Mouse (Mus musculus) ovary, postnatal 10 days (tissue): ENCODE measurements around the gene Fchsd2.

ENCODE experiments used
- DNase-seq: peaks from one replicate; pipeline ENCODE4 v3.0.0; 2022; ENCODE audit warnings: low spot score

Gene Fchsd2

DNA sequence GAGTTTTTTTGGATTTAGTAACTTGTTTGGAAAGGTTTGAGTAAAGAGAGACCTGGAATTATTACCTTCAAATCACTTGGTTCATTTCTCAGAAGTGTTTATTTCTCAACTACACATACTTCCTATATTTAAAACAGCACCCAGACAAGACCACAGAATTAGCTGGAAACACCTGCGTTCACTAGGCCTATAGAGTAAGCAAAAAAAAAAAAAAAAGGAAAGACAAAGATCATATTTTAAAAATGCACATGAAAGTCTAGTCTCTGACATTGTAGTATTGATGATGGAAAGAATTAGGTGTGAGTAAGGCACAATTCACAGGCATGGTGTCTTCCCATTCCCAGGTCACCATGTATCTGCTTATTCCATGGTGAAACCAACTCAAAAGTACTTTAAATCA, 118.2 kb downstream of the Fchsd2 start:
- DNase-seq, result no peak

- no peak for DNase-seq
Measured at GRCm38 (mm10) chr7:101213515-101214263, 121.0 kb downstream of the Fchsd2 start.

- DNase-seq, result no peak
Measured at GRCm38 (mm10) chr7:101216724-101217123, 124.1 kb downstream of the Fchsd2 start.

DNA sequence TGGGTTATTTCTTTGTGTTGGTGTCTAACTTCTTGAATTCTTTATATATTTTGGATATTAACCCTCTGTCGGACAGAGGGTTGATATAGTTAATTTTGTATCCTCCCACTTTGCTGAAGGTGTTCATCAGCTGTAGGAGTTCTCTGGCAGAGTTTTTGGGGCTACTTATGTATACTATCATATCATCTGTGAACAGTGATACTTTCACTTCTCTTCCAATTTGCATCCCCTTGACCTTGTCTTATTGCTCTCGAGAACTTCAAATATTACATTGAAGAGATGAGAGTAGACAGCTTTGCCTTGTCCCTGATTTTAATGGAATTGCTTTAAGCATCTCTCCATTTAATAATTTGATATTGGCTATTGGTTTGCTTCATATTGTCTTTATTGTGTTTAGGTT, 130.8 kb downstream of the Fchsd2 start:
- no peak for DNase-seq

- no peak for DNase-seq
Measured at GRCm38 (mm10) chr7:101229336-101229735, 136.7 kb downstream of the Fchsd2 start.

- DNase-seq, result no peak
Measured at GRCm38 (mm10) chr7:101231458-101231857, 138.8 kb downstream of the Fchsd2 start.

GRCm38 (mm10) chr7:101232716-101233115, 140.1 kb downstream of the Fchsd2 start:
- DNase-seq, result no peak

DNA sequence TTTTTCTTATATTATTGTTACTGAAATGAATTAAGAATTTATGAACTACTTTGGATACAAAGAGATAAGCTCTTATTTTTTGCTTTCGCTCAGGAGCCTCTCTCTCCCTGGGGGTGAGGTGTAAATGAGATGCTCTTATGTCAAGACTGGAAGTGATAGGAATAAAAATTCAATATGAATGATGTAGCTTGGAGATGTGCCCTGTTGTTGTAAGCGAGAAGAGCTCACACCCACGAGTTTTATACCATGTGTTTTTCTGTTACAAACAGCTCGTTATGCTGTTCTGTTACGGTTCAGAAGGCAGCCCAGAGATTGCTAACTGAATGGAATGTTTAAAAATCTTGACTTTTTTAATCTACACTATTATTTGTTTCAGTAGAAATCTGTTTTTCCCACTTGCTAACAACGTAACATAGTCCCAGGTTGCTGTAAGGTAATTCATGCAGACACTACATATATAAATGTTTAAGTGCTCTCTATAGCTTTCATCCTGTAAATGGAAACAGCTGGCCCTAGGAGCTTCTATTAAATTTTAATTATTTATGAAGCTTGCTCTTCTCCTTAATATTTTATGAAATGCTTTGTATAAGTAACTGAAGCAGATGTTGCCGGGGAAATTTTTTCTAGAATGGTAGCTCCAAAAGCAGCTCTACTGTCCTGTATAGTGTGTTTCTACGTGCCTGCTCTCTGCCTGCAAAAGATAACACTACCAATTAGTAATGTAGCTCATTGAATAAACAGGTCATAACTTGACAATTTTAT, 144.2 kb downstream of the Fchsd2 start:
- no peak for DNase-seq

GRCm38 (mm10) chr7:101248760-101249159, 156.1 kb downstream of the Fchsd2 start:
- DNase-seq, result no peak

DNA sequence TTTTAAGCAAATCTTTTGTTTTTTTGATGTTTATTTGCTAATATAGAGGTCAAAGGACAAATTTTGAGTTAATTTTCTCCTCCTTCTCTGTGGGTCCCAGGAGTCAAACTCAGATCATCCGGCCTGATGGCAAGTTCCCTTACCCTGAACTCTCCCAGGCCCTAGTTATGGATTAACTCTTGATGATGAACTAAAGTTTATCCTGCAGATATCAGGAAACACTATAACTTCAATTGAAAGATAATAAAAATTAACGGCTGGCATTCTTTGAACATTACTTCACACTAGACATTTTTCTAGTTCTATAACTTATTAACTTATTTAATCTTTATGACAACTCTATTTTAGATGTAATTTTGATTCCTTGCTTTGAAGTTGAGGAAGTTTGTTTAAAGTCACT, 156.5 kb downstream of the Fchsd2 start:
- DNase-seq, result no peak

DNA sequence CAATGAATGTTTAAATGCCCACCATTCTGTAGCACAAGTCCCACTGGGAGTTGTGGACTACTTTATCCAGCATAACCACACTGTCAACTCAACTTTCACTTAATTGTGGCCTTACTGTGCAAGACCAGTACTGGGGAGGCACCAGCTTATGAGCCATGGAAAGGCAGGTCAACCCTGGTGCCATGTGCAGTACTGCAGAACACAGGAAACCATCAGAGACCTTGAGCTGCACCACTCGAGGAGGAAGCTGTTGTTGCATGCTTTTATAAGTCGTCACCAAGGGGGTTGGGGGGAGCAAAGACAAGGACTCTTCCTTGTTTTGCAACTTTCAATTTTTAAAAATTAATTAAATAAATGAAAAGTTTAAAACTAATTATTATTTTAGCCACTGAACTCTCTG, 160.4 kb downstream of the Fchsd2 start:
- no peak for DNase-seq

GRCm38 (mm10) chr7:101258482-101258881, 165.8 kb downstream of the Fchsd2 start:
- no peak for DNase-seq

GRCm38 (mm10) chr7:101261941-101262546, 169.4 kb downstream of the Fchsd2 start:
- no peak for DNase-seq

DNA sequence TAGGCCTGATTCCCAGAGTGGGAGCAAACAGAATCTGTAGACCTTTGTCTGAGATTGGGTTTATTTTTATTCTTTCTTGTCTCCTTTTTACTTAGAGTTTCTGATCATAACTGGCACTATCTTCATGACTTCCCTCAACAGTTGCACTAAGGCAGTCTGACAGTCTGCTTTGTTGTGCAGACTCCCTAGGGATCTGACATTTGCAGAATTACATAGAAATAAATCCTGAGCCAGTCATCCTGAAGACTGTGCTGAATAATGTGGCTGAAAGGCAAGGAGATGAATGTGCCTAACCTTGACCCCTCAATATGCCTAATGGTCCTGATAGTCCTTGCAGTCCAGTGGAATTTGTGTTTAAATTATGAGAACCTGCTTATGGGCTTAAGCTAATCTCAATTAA, 170.8 kb downstream of the Fchsd2 start:
- no peak for DNase-seq

DNA sequence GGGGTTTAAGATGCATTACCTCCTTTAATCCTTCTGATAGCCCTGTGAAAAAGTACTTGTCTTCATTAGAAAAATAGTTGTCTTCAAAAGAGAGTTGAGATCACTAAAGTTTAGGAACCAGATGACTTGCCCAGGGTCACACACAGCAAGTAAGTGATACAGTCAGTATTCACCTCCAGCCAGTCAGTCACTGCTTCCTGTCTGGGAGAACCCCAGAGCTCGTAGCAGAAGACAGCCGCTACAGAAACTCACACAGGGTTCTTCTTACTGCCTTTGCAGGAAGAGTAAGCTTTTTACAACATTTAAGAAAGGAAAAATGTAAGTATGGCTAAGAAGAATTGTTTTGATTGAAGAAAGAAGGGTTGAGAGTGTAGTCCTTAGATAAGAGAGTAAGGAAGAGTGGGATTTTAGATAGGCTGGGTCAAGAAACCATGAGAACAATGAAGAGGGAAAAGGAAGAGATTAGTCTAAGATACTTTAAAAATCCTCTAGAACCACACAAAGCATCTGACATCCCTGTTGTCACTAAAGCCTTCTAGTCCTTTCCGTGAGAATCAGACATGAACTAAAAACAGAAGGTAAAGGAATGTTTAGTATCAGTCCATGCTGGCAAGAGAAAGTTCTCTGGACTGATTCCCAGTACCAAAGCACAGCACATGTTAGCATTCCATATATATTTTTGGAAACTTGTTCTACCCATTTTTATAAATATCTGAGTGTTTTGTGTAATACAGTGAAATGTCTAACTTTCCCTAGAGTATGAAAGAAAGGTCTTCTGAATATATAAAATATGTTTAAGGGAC, 175.0 kb downstream of the Fchsd2 start:
- no peak for DNase-seq

DNA sequence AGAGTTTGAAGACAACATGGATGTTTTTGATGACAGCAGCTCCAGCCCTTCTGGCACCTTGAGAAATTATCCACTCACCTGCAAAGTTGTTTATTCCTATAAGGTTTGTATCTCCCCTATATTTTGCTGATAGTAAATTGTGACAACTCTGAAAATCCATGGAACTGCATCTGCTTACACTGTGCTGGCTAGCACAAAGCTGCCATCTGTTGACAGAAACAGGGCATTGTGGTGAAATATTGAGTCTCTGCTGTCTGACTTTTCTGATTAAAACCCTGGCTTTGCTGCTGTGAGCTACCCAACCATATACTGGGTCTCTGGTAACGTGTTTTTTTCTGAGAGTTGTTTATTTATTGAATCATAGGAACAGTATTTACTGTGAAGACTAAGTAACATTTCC, 178.9 kb downstream of the Fchsd2 start:
- no peak for DNase-seq

GRCm38 (mm10) chr7:101272466-101273160, 179.9 kb downstream of the Fchsd2 start:
- no peak for DNase-seq

- no peak for DNase-seq
Measured at GRCm38 (mm10) chr7:101282721-101283120, 190.1 kb downstream of the Fchsd2 start.

DNA sequence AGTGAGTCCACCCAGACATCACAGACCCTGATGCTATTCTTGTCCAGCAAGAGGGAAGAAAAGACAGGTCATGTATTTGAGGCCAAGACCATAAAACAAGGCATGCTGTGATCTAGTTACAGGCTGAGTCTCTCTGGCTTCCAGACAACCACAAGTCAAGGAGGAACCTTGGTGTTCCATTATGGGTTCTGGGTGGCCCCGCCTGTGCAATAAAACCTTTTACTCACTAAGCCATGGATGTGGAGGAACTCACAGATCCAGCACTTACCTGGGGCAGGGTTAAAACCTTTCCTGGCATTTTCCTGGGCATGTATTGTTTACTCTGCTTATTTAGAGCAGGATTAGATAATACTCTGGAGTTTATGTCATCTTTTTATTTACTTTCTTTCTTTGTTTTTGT, 191.8 kb downstream of the Fchsd2 start:
- no peak for DNase-seq

DNA sequence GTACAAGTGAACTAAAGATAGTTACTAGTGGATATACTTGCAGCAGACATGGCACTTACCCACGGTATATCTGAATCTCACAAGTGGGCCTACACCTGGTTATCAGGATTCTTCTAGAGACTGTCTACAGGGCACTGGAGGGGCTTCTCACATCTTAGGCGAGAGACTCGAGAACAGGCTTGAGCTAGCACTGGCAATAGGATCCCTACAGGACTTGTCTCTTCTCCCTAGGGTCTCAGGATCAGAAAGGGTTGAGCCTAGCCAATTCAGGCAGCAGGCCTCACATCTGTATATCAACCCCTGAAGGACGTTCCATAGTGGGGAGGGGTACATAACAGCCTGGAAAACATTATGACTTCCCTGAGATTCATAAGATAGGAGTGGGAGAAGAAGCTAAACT, 194.2 kb downstream of the Fchsd2 start:
- no peak for DNase-seq

GRCm38 (mm10) chr7:101287820-101288219, 195.2 kb downstream of the Fchsd2 start:
- no peak for DNase-seq

- DNase-seq, result no peak
Measured at GRCm38 (mm10) chr7:101288436-101288835, 195.8 kb downstream of the Fchsd2 start.
